8 mouse cellular contexts compared by ENCODE assay signal in the genomic region with DNA sequence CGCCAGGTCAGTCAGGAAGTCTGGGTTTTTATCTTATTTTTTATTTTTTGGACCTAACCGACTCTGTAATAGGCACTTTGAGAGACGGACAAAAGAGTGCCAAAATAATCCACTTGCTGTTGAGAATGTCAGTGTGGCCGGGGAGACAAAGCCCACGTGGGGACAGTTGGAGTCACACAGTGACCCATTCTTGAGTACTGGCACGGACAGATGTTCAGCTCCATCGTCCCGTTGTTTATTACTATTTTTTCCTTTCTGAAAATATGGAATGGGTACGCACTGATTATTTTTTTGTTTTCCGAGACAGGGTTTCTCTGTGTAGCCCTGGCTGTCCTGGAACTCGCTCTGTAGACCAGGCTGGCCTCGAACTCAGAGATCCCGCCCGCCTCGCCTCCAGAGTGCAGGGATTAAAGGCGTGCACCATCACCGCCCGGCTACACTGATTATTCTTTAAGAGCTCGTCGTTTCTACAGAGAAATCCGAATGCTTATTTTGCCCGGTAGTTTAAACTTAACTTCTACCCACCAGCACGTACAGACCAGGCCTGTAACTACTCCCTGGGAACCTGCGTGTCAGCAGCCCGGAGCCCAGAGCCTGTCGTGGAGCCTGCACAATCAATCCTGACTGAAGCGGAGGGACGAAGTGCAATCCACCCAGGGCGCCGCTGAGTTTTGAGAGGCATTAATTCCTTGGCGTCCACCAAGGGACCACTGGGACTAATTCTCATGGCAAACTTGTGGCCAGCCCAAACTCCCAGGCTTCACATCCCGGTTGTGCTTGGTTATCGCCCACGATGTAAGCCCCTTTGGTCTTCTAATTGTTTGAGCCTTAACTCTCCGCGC. TPM values are rescaled to one million over a fixed set of nuclear protein-coding genes. Genes with fewer than 3 reads are reported as not detected.
DNase-seq lines count a peak whose midpoint lies in the region; ATAC-seq and TF ChIP-seq lines count a peak whose summit lies in the region.

No protein-coding gene starts in this region.

- ATAC-seq in CD4-positive, CD25-positive, alpha-beta regulatory T cell, adult 4 months = no peak
- no peak for ATAC-seq in forebrain, postnatal 0 days
- ATAC-seq in limb, embryonic 13.5 days (ENCODE audit: low FRiP score, low read depth) = no peak

- peak overlapping the region; percentile 43 for H3ac ChIP-seq in myocyte (ENCODE audit: control insufficient read depth, insufficient read length)

- peak; percentile 11 for DNase-seq in CD4-positive, CD25-positive, alpha-beta regulatory T cell, adult 2 months (ENCODE audit: low read depth, low spot score)
- DNase-seq in testis, postnatal 10 days (ENCODE audit: low spot score) = no peak
- peak; percentile 2 for DNase-seq in forebrain, postnatal 0 days
- no peak for DNase-seq in layer of hippocampus, postnatal 36 days

- 2% methylated on average over 36 of the region's 36 CpGs for WGBS in forebrain, postnatal 0 days
- 1% methylated on average over 36 of the region's 36 CpGs for WGBS in limb, embryonic 13.5 days

- peak overlapping the region; percentile 81 for H3K4me3 ChIP-seq in testis, adult 2 months (ENCODE audit: control insufficient read depth, low read depth, low read length)
- H3K4me3 ChIP-seq in forebrain, postnatal 0 days (ENCODE audit: low read depth, low read length) = peak overlapping the region; percentile 75
- peak overlapping the region; percentile 91 for H3K4me3 ChIP-seq in limb, embryonic 13.5 days
- H3K4me3 ChIP-seq in myocyte = peak overlapping the region; percentile 74

- peak overlapping the region; percentile 66 for H3K4me2 ChIP-seq in forebrain, postnatal 0 days (ENCODE audit: low read depth)
- peak overlapping the region; percentile 88 for H3K4me2 ChIP-seq in limb, embryonic 13.5 days (replicated peaks)
- peak overlapping the region; percentile 82 for H3K4me2 ChIP-seq in myocyte (ENCODE audit: low read depth)

- H3K4me1 ChIP-seq in testis, adult 2 months (ENCODE audit: control insufficient read depth, insufficient read depth, low read length) = peaks cover 5% of the 10 kb centered on the region
- peaks cover 13% of the 10 kb centered on the region for H3K4me1 ChIP-seq in forebrain, postnatal 0 days (ENCODE audit: insufficient read depth)
- peaks cover 28% of the 10 kb centered on the region for H3K4me1 ChIP-seq in limb, embryonic 13.5 days

- no peaks in the 10 kb centered on the region for H3K27me3 ChIP-seq in testis, adult 2 months (ENCODE audit: control insufficient read depth, insufficient read depth, low read length)
- no peaks in the 10 kb centered on the region for H3K27me3 ChIP-seq in forebrain, postnatal 0 days (ENCODE audit: insufficient read depth, low read length)
- no peaks in the 10 kb centered on the region for H3K27me3 ChIP-seq in limb, embryonic 13.5 days
- no peaks in the 10 kb centered on the region for H3K27me3 ChIP-seq in myocyte (ENCODE audit: control insufficient read depth, insufficient read depth, insufficient read length)

- H3K36me3 ChIP-seq in testis, adult 2 months (ENCODE audit: control insufficient read depth, insufficient read depth, low read length) = no peaks in the 10 kb centered on the region
- H3K36me3 ChIP-seq in forebrain, postnatal 0 days (ENCODE audit: insufficient read depth) = peaks cover 11% of the 10 kb centered on the region; the same call in 1 of the 2 replicates
- H3K36me3 ChIP-seq in limb, embryonic 13.5 days = peaks cover 17% of the 10 kb centered on the region
- peaks cover 10% of the 10 kb centered on the region for H3K36me3 ChIP-seq in myocyte (ENCODE audit: control insufficient read depth, insufficient read depth)

- peak overlapping the region; percentile 27 for H3K27ac ChIP-seq in testis, adult 2 months (ENCODE audit: control insufficient read depth, insufficient read depth, low read depth, low read length)
- peak overlapping the region; percentile 85; the same call in 1 of the 2 replicates for H3K27ac ChIP-seq in forebrain, postnatal 0 days (ENCODE audit: low read depth, low read length)
- peak overlapping the region; percentile 76; the same call in 1 of the 2 replicates for H3K27ac ChIP-seq in limb, embryonic 13.5 days

- TF ChIP-seq POLR2A in testis, adult 2 months (IDR thresholded peaks at IDR 0.05; ENCODE audit: control insufficient read depth, low read depth, low read length) = no peak
- TF ChIP-seq POLR2A in myocyte (IDR thresholded peaks at IDR 0.05; ENCODE audit: insufficient read length, low read depth) = no peak

- H3K9me3 ChIP-seq in forebrain, postnatal 0 days (ENCODE audit: low read length) = no peaks in the 10 kb centered on the region
- H3K9me3 ChIP-seq in limb, embryonic 13.5 days = no peaks in the 10 kb centered on the region

- peaks cover 92% of the 10 kb centered on the region for H3K79me2 ChIP-seq in myocyte (ENCODE audit: control insufficient read depth, insufficient read depth)

- no peak for TF ChIP-seq CTCF in testis, adult 2 months (IDR thresholded peaks at IDR 0.05; ENCODE audit: control insufficient read depth, insufficient read depth, insufficient replicate concordance, low read depth, low read length)
- no peak for TF ChIP-seq CTCF in forebrain, postnatal 0 days (IDR thresholded peaks at IDR 0.05; ENCODE audit: low read depth)

- peak overlapping the region; percentile 96 for H3K9ac ChIP-seq in forebrain, postnatal 0 days
- H3K9ac ChIP-seq in limb, embryonic 13.5 days = peak overlapping the region; percentile 96

TF ChIP-seq in myocyte, 11 proteins besides CTCF, POLR2A, EP300 and RAD21:
- no peak for TF ChIP-seq CEBPB (IDR thresholded peaks at IDR 0.05; ENCODE audit: insufficient read depth, poor library complexity, severe bottlenecking)
- TF ChIP-seq MAX (IDR thresholded peaks at IDR 0.05; ENCODE audit: low read depth) = no peak
- TF ChIP-seq TCF12 (IDR thresholded peaks at IDR 0.05; ENCODE audit: insufficient read depth, poor library complexity, severe bottlenecking) = no peak
- TF ChIP-seq USF1 (IDR thresholded peaks at IDR 0.05; ENCODE audit: low read depth) = no peak
- TF ChIP-seq SRF (IDR thresholded peaks at IDR 0.05; ENCODE audit: control insufficient read depth, insufficient read length, low read depth) = no peak
- no peak for TF ChIP-seq E2F4 (IDR thresholded peaks at IDR 0.05; ENCODE audit: insufficient read depth)
- TF ChIP-seq MYOG (IDR thresholded peaks at IDR 0.05; ENCODE audit: control insufficient read depth in 1 of 3, insufficient read depth in 1 of 3, insufficient read length in 2 of 3, low read depth in 2 of 3) = no peak
- no peak for TF ChIP-seq MYOD1 (IDR thresholded peaks at IDR 0.05; ENCODE audit: control insufficient read depth in 1 of 3, insufficient read length in 2 of 3, low read depth in 2 of 3)
- TF ChIP-seq TCF3 (IDR thresholded peaks at IDR 0.05; ENCODE audit: insufficient read length, low read depth) = no peak
- TF ChIP-seq REST (IDR thresholded peaks at IDR 0.05; ENCODE audit: insufficient read depth, insufficient read length) = no peak
- TF ChIP-seq POLR2AphosphoS2 (IDR thresholded peaks at IDR 0.05; ENCODE audit: insufficient read length, low read depth) = no peak

RNA-seq across cellular contexts. Expression of a gene that starts 0.8 kb away (rescaled TPM):
- polyA plus RNA-seq in CD4-positive, CD25-positive, alpha-beta regulatory T cell, adult 4 months (2017; shearing (Covaris generic)) = 10 to 100 TPM; 27.0 to 43.3 TPM
- 26.2 and 33.7 TPM in 2 replicates for polyA plus RNA-seq in testis, adult 2 months (2012; rRNA removed)
- total RNA-seq in forebrain, postnatal 0 days (2014; rRNA removed) = 24.8 and 32.3 TPM in 2 replicates
- 30.8 and 37.9 TPM in 2 replicates for polyA plus RNA-seq in forebrain, postnatal 0 days (2015; fragmentation: Nextera tagmentation; extraction: Ambion mirVana)
- 57.1 and 62.8 TPM in 2 replicates for polyA plus RNA-seq in limb, embryonic 13.5 days (2015; fragmentation: Nextera tagmentation; extraction: Ambion mirVana)
- 20.4 TPM for polyA plus RNA-seq in myocyte (2012; fragmentation: generic; extraction: Trizol)
- total RNA-seq in layer of hippocampus, postnatal 36 days (2021) = 10 to 100 TPM; 42.8 to 44.0 TPM

RNA-seq across cellular contexts. Expression of a gene that starts 0.8 kb away (rescaled TPM):
- 100 to 1,000 TPM in 1 of 2 experiments, 10 to 100 TPM in 1; 68.5 to 104 TPM for polyA plus RNA-seq in CD4-positive, CD25-positive, alpha-beta regulatory T cell, adult 4 months (2017; shearing (Covaris generic))
- polyA plus RNA-seq in testis, adult 2 months (2012; rRNA removed) = 31.4 and 33.8 TPM in 2 replicates
- 52.6 and 56.2 TPM in 2 replicates for total RNA-seq in forebrain, postnatal 0 days (2014; rRNA removed)
- polyA plus RNA-seq in forebrain, postnatal 0 days (2015; fragmentation: Nextera tagmentation; extraction: Ambion mirVana) = 147 and 168 TPM in 2 replicates
- polyA plus RNA-seq in limb, embryonic 13.5 days (2015; fragmentation: Nextera tagmentation; extraction: Ambion mirVana) = 149 and 162 TPM in 2 replicates
- 91.9 TPM for polyA plus RNA-seq in myocyte (2012; fragmentation: generic; extraction: Trizol)
- total RNA-seq in layer of hippocampus, postnatal 36 days (2021) = 10 to 100 TPM; 78.3 to 82.2 TPM

Comparison
In these comparisons a context has a peak if more than half of its experiments do, and no peak if none do; other contexts are left out.
1. DNase-seq: peak in CD4-positive, CD25-positive, alpha-beta regulatory T cell, adult 2 months (single experiment) and forebrain, postnatal 0 days (single experiment); none in testis, postnatal 10 days (single experiment) and layer of hippocampus, postnatal 36 days (0 of 2).
2. H3K27ac ChIP-seq: peak in every context shown above with its lines; median percentile 85 in forebrain, postnatal 0 days; 76 in limb, embryonic 13.5 days; 27 in testis, adult 2 months.
3. Peak in every context shown above with its lines, with median percentiles within 50 percentile points of each other: H3K4me3 ChIP-seq and H3K4me2 ChIP-seq.